In the genomic region with DNA sequence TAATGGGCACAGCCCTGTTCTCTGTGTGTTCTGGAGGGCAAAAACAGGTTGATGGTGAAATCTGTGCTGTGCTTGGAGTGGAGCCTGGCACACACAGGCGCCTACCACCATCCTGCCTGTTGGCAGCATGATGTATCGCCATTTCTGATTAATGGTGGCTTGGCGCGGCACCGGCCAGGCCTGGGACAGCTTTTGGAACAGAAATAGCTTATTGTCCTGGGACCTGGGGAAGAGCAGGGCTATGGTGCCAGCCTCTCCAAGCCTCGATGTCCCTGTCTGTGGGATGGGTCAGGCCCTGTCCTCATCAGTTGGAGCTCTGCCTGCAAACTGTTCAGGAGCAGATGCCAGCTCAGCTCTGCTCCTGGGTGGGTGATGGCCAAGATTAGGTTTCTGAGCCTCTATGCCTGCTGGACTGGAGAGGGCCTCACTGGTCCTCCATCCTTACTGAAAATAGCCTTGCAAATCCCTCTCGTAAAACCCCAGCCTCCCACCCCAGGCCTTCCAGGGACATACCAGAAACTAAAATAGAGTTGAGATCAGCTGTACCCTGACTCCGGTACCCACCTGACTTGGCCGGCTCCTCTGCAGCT, we compare ENCODE assay signal across 14 mouse cellular contexts.
DNase-seq lines count a peak whose midpoint lies in the region; ATAC-seq and TF ChIP-seq lines count a peak whose summit lies in the region.
"Had no signal": no experiment of that assay in that cellular context is flagged by ENCODE, and none has a peak within 500 bp of the region (broad histone marks: within the 10 kb centered on the region; RNA-seq: fewer than 3 reads in every experiment).

No protein-coding gene starts in this region.

- WGBS in midbrain, postnatal 0 days = 87% methylated on average over 9 of the region's 9 CpGs
- 92% methylated on average over 9 of the region's 9 CpGs for WGBS in midbrain, embryonic 15.5 days
- WGBS in stomach, postnatal 0 days = 68% methylated on average over 9 of the region's 9 CpGs
- WGBS in intestine, embryonic 15.5 days = 89% methylated on average over 9 of the region's 9 CpGs

- no peak overlapping the region for H3K4me3 ChIP-seq in midbrain, postnatal 0 days (ENCODE audit: low read depth, low read length)
- no peak overlapping the region for H3K4me3 ChIP-seq in midbrain, embryonic 15.5 days
- no peak overlapping the region for H3K4me3 ChIP-seq in stomach, postnatal 0 days (ENCODE audit: low read depth, low read length)
- H3K4me3 ChIP-seq in intestine, embryonic 15.5 days (replicated peaks) = no peak overlapping the region
- H3K4me3 ChIP-seq: limb, embryonic 15.5 days; myocyte had no signal

- DNase-seq in heart, adult 18-20 months = peak; percentile 35 to 61
- no peak for DNase-seq in heart, postnatal 36 days
- peak; percentile 30 for DNase-seq in midbrain, postnatal 0 days (ENCODE audit: low spot score)
- DNase-seq in gastrocnemius, postnatal 36 days = peak; percentile 46 to 53
- DNase-seq in c-Kit-positive CD71-positive TER-119-positive erythroid progenitor cells, embryonic 14.5 days (ENCODE audit: low spot score) = no peak
- no peak for DNase-seq in stomach, postnatal 0 days (ENCODE audit: low spot score)
- DNase-seq: lung, adult 2 months; thymus, postnatal 25 days had no signal

- no peak for ATAC-seq in midbrain, postnatal 0 days (ENCODE audit: low FRiP score)
- ATAC-seq in midbrain, embryonic 15.5 days (replicated peaks) = no peak
- ATAC-seq in stomach, postnatal 0 days (ENCODE audit: low FRiP score, low TSS enrichment) = no peak
- no peak for ATAC-seq in intestine, embryonic 15.5 days
- ATAC-seq: activated CD4-positive, CD25-positive, alpha-beta regulatory T cell, adult 4 months had no signal

- TF ChIP-seq EP300 in stomach, postnatal 0 days (optimal IDR thresholded peaks at IDR 0.05) = no peak

- no peak overlapping the region for H3K4me2 ChIP-seq in midbrain, postnatal 0 days (ENCODE audit: low read depth, low read length, poor library complexity, severe bottlenecking)
- no peak overlapping the region for H3K4me2 ChIP-seq in midbrain, embryonic 15.5 days
- no peak overlapping the region for H3K4me2 ChIP-seq in stomach, postnatal 0 days (replicated peaks; ENCODE audit: low read depth)
- H3K4me2 ChIP-seq in intestine, embryonic 15.5 days (replicated peaks) = no peak overlapping the region
- H3K4me2 ChIP-seq: limb, embryonic 15.5 days had no signal

- no peak overlapping the region for H3K27ac ChIP-seq in midbrain, postnatal 0 days (ENCODE audit: low read depth, low read length)
- H3K27ac ChIP-seq in midbrain, embryonic 15.5 days = no peak overlapping the region
- H3K27ac ChIP-seq in stomach, postnatal 0 days (replicated peaks) = no peak overlapping the region
- no peak overlapping the region for H3K27ac ChIP-seq in intestine, embryonic 15.5 days
- H3K27ac ChIP-seq: kidney, postnatal 0 days; limb, embryonic 15.5 days had no signal

- no peaks in the 10 kb centered on the region for H3K9me3 ChIP-seq in midbrain, postnatal 0 days (ENCODE audit: low read length)
- no peaks in the 10 kb centered on the region for H3K9me3 ChIP-seq in midbrain, embryonic 15.5 days
- H3K9me3 ChIP-seq in stomach, postnatal 0 days (ENCODE audit: control insufficient read depth, low read length) = no peaks in the 10 kb centered on the region
- no peaks in the 10 kb centered on the region for H3K9me3 ChIP-seq in intestine, embryonic 15.5 days
- H3K9me3 ChIP-seq: limb, embryonic 15.5 days had no signal

- intact Hi-C loops in heart, postnatal 36 days (cut with DNase I) = no loop called here
- intact Hi-C loops in gastrocnemius, postnatal 36 days (cut with DNase I) = loop anchor here (10.0 kb wide), 1 partner anchor 262 kb away; no protein-coding TSS in a partner anchor

- no peaks in the 10 kb centered on the region for H3K27me3 ChIP-seq in midbrain, postnatal 0 days (ENCODE audit: insufficient read depth, low read length)
- H3K27me3 ChIP-seq in midbrain, embryonic 15.5 days (replicated peaks) = no peaks in the 10 kb centered on the region
- H3K27me3 ChIP-seq in stomach, postnatal 0 days (ENCODE audit: control insufficient read depth, insufficient read depth, low read length) = no peaks in the 10 kb centered on the region
- no peaks in the 10 kb centered on the region; the same call in 1 of the 2 replicates for H3K27me3 ChIP-seq in intestine, embryonic 15.5 days (replicated peaks)

- TF ChIP-seq CTCF in midbrain, postnatal 0 days (IDR thresholded peaks at IDR 0.05) = no peak
- TF ChIP-seq CTCF in stomach, postnatal 0 days (IDR thresholded peaks at IDR 0.05; ENCODE audit: low read depth) = no peak

- peaks cover 6% of the 10 kb centered on the region; the same call in 1 of the 2 replicates for H3K4me1 ChIP-seq in midbrain, postnatal 0 days (ENCODE audit: insufficient read depth, low read length)
- H3K4me1 ChIP-seq in midbrain, embryonic 15.5 days = peaks cover 21% of the 10 kb centered on the region
- H3K4me1 ChIP-seq in stomach, postnatal 0 days (replicated peaks; ENCODE audit: control insufficient read depth, insufficient read depth) = no peaks in the 10 kb centered on the region
- peaks cover 13% of the 10 kb centered on the region for H3K4me1 ChIP-seq in intestine, embryonic 15.5 days (replicated peaks)

- H3K36me3 ChIP-seq in midbrain, postnatal 0 days (ENCODE audit: insufficient read depth, low read length) = no peaks in the 10 kb centered on the region
- H3K36me3 ChIP-seq in midbrain, embryonic 15.5 days (replicated peaks) = no peaks in the 10 kb centered on the region
- H3K36me3 ChIP-seq in stomach, postnatal 0 days (ENCODE audit: control insufficient read depth, insufficient read depth, low read length) = no peaks in the 10 kb centered on the region
- no peaks in the 10 kb centered on the region for H3K36me3 ChIP-seq in intestine, embryonic 15.5 days
- H3K36me3 ChIP-seq: limb, embryonic 15.5 days had no signal

- no peak overlapping the region for H3K9ac ChIP-seq in midbrain, postnatal 0 days (replicated peaks; ENCODE audit: low read length, poor library complexity, severe bottlenecking)
- no peak overlapping the region for H3K9ac ChIP-seq in midbrain, embryonic 15.5 days
- H3K9ac ChIP-seq in stomach, postnatal 0 days (ENCODE audit: low read length) = no peak overlapping the region
- H3K9ac ChIP-seq in intestine, embryonic 15.5 days = no peak overlapping the region
- H3K9ac ChIP-seq: limb, embryonic 15.5 days had no signal

Comparison
In these comparisons a context has a peak if more than half of its experiments do, and no peak if none do; other contexts are left out.
1. DNase-seq: peak in heart, adult 18-20 months (2 of 2), midbrain, postnatal 0 days (single experiment) and gastrocnemius, postnatal 36 days (2 of 2); none in heart, postnatal 36 days (0 of 2), c-Kit-positive CD71-positive TER-119-positive erythroid progenitor cells, embryonic 14.5 days (single experiment) and stomach, postnatal 0 days (single experiment).